Mouse (Mus musculus) G1E (cell line): ENCODE measurements around the gene Tmem132b.

Source experiments
- CTCF ChIP-seq: IDR thresholded peaks from 2 replicates; pipeline ENCODE4 v1.5.1; 2012; ENCODE audit warnings: low read depth, low read length, inconsistent platforms, mixed read lengths
- GATA1 ChIP-seq: IDR thresholded peaks from 2 replicates; pipeline ENCODE4 v1.6.1; 2012; ENCODE audit warnings: borderline replicate concordance, low read length, inconsistent platforms, mixed read lengths
- POLR2AphosphoS5 ChIP-seq: IDR thresholded peaks from 2 replicates; pipeline ENCODE4 v1.6.1; 2012; ENCODE audit warnings: low read depth, low read length, inconsistent platforms; ENCODE audit not compliant: insufficient replicate concordance
- TAL1 ChIP-seq: conservative IDR thresholded peaks from 2 replicates; pipeline ENCODE4 v1.6.1; 2012; ENCODE audit warnings: low read depth, low read length, inconsistent platforms, mixed read lengths

GRCm38 (mm10) chr5:125607146-125607545 is 75.6 kb downstream of the Tmem132b start:
- TF ChIP-seq GATA1, result no peak
- no peak for TF ChIP-seq CTCF
- TF ChIP-seq TAL1, result no peak
- TF ChIP-seq POLR2AphosphoS5, result no peak
